Mouse (Mus musculus) E14TG2a.4 (cell line): ENCODE data around the gene Trmt11.
"Not testable (repeated sequence)": the region's sequence is repeated elsewhere in the genome, so short reads cannot be mapped to it uniquely, and the experiment has no call there.

Experiments
- H3K27me3 ChIP-seq: 2 replicates; pipeline ENCODE4 v1.6.1; 2014; ENCODE audit warnings: low read length, control low read depth; ENCODE audit not compliant: insufficient read depth
- H3K36me3 ChIP-seq: 2 replicates; pipeline ENCODE4 v1.6.1; 2014; ENCODE audit warnings: low read length, control low read depth; ENCODE audit not compliant: insufficient read depth
- H3K4me1 ChIP-seq: replicated peaks from 2 replicates; pipeline ENCODE4 v1.6.1; 2014; ENCODE audit warnings: low read depth, low read length, control low read depth
- H3K4me3 ChIP-seq: replicated peaks from 2 replicates; pipeline ENCODE4 v1.5.1; 2014; ENCODE audit warnings: mild to moderate bottlenecking, low read length
- H3K9me3 ChIP-seq: 2 replicates; pipeline ENCODE4 v1.6.1; 2014; ENCODE audit warnings: low read length, control low read depth
- CTCF ChIP-seq: conservative IDR thresholded peaks from 2 replicates; pipeline ENCODE4 v1.5.1; 2014; ENCODE audit warnings: low read length
- NANOG ChIP-seq: IDR thresholded peaks from 2 replicates; pipeline ENCODE4 v1.6.1; 2014; ENCODE audit warnings: borderline replicate concordance, low read length, mixed read lengths
- POU5F1 ChIP-seq: IDR thresholded peaks from 2 replicates; pipeline ENCODE4 v1.6.1; 2014; ENCODE audit warnings: low read length, borderline replicate concordance

Trmt11 gene

DNA sequence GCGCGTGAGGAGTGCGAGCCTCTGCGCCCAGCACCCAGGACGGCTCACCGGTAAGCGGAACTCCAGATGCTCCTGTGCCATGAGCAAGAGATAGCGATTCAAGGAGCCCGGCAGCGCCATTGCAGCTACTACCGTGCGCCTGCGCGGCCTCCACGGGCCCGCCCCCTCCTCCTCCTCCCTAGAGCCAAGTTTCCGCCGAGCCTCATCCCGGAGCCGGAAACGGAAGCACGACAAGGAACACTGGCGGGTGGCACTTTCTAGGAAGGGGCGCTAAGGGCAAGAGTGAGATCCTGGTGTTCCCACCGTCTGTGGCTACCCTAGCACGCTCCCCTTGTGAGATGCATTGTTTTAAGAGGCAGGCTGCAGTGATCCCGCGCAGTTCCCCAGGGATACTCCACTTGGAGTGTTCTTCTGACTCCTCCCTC, at the start of gene Trmt11:
Trmt11 (minus strand) TSS at position 208 of the 425 bp plus-strand sequence.
- Histone ChIP-seq H3K4me1 (peaks cover 25% of the 10 kb centered on the region), H3K36me3 (peaks cover 31% of the 10 kb centered on the region), H3K4me3 (peak within 1 kb of the TSS; percentile 90), H3K27me3 (no peaks in the 10 kb centered on the region), H3K9me3 (no peaks in the 10 kb centered on the region)
- TF ChIP-seq POU5F1 (no peak), NANOG (no peak), CTCF (no peak)

DNA sequence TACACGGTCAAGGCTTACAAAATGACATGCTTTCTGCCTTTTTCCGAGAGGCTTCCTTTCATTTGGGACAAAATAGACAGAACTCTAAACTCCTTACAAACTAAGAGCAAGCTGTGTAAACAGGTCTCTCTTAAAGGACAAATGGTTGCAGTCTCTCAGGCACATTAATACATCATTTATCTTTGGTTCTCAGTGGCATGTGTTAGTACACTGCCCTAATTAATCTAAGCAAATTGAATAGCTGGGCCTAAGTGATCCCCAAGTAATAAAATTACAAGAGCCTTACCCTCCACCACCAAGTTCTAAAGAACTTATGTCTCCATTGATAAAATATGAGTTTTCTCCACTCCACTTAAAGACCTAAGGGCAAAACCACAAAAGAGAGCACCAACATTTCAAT, 47.1 kb upstream of the Trmt11 start:
- Histone ChIP-seq H3K27me3 (no peaks in the 10 kb centered on the region), H3K9me3 (no peaks in the 10 kb centered on the region), H3K4me1 (no peaks in the 10 kb centered on the region), H3K4me3 (no peak overlapping the region), H3K36me3 (peaks cover 15% of the 10 kb centered on the region)
- TF ChIP-seq NANOG: no peak
- TF ChIP-seq POU5F1: no peak
- TF ChIP-seq CTCF: no peak

DNA sequence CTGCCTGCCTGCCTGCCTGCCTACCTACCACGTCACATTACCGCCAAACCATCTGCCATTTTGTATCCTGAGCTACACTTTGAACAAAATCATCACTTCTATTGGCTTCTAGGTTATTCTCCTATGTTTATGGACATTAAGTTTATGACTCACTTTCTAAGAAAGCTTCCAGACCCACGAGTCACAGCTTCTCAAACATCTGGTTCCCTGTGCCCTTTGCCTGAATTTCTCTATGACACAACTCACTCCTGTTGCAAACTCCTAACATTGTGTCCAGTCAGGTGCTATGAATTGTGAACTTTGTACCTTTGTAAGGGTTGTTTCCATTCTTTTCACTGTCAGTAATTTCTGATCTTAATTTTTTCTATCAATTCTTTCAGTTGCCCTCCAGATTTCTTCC, 37.7 kb upstream of the Trmt11 start:
- Histone ChIP-seq H3K4me1 (peaks cover 7% of the 10 kb centered on the region), H3K27me3 (no peaks in the 10 kb centered on the region), H3K9me3 (peaks cover 11% of the 10 kb centered on the region; the same call in 1 of the 2 replicates), H3K4me3 (no peak overlapping the region), H3K36me3 (no peaks in the 10 kb centered on the region)
- TF ChIP-seq CTCF (no peak), NANOG (no peak), POU5F1 (no peak)

DNA sequence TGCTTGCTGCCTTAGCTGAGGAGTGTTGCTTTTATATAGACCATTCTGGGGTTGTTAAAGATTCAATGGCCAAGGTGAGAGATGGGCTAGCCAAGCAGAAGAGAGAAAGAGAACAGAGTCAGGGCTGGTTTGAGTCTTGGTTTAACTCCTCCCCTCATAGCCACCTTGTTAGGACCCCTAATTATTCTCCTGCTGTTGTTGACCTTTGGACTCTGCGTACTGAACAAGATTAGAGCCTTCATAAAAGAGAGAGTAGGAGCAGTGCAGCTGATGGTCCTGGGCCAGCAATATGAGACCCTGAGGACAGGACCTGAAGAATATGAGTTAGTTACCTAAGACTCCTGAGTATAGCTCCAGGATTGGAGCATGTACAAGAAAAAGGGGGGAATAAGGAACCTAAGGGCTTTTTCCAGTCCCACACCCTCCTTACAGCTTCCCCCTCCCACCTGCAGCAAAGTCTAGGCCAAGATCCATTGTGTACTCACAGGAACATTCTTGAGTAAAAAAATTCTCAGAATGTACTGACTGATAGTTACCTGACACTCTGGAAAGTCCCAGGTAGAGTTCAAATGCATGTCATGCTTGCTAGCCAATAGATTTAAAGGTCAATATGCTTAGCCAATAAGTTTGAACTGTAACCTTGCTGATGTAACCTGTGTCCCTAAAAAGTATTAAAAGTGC, 36.1 kb upstream of the Trmt11 start:
- not testable (repeated sequence) for H3K36me3 ChIP-seq, H3K4me1 ChIP-seq, H3K4me3 ChIP-seq, H3K27me3 ChIP-seq
- peaks cover 27% of the 10 kb centered on the region for H3K9me3 ChIP-seq

DNA sequence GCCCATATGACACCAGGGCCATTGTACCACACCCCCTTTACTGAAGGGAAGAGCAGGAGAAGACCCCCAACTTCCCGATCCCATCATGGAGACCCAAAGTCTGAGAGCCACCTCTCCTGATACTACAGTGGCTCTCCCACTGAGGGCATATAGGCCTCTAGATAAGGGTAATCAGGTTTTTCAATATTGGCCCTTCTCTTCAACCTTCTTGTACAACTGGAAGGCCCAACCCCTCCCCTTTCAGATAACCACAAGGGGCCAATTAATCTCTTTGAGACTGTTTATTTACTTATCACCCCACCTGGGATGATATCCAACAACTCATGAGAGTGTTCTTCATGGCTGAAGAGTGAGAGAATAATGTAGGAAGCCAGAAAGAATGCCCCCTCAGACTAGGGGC, 32.2 kb upstream of the Trmt11 start:
- H3K4me1 ChIP-seq: no peaks in the 10 kb centered on the region
- H3K9me3 ChIP-seq: peaks cover 64% of the 10 kb centered on the region
- no peak for TF ChIP-seq NANOG
- no peaks in the 10 kb centered on the region for H3K36me3 ChIP-seq
- H3K27me3 ChIP-seq: no peaks in the 10 kb centered on the region
- no peak overlapping the region for H3K4me3 ChIP-seq

DNA sequence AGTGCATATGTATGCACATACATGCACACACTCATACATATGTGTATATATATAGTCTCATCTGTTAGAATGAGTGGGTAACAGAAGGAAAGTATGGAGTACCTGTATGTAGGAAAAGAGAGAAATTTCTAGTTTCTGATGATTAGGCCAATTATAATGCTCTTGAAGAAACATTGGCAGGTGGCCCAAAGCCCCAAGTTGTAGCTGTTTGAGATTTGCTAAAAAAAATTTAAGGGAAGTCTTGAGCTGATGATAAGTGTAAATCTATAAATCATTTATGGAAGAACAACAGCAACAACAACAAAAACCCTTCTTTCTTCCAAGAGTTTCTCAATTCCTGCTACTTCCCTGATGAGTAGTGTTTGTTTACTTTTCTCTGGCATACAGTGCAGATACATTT, 29.4 kb upstream of the Trmt11 start:
- Histone ChIP-seq H3K36me3 (no peaks in the 10 kb centered on the region), H3K9me3 (peaks cover 71% of the 10 kb centered on the region), H3K4me3 (no peak overlapping the region), H3K4me1 (peaks cover 18% of the 10 kb centered on the region), H3K27me3 (no peaks in the 10 kb centered on the region)
- no peak for TF ChIP-seq POU5F1
- TF ChIP-seq CTCF: no peak
- no peak for TF ChIP-seq NANOG

DNA sequence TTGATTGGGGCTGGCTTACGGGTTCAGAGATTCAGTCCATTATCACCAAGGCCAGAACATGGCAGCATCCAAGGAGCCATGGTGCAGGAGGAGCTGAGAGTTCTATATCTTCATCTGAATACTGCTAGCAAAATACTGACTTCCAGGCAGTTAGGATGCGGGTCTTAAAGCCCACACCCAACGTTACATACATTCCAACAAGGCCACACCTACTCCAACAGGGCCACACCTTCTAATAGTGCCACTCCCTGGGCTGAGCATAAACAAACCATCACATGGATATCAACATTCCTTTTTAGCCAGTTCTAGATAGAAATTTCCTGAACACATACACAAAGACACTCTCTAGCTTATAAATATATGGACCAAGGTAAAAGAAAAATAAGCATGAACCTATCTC, 29.0 kb upstream of the Trmt11 start, which contains the start of gene Hint3:
Hint3 (minus strand) TSS at position 120 of the 400 bp plus-strand sequence.
- peaks cover 19% of the 10 kb centered on the region for H3K4me1 ChIP-seq
- H3K36me3 ChIP-seq: no peaks in the 10 kb centered on the region
- H3K4me3 ChIP-seq: no peak within 1 kb of the TSS
- no peak for TF ChIP-seq NANOG
- no peak for TF ChIP-seq POU5F1
- no peak for TF ChIP-seq CTCF
- H3K9me3 ChIP-seq: peaks cover 71% of the 10 kb centered on the region
- no peaks in the 10 kb centered on the region for H3K27me3 ChIP-seq

DNA sequence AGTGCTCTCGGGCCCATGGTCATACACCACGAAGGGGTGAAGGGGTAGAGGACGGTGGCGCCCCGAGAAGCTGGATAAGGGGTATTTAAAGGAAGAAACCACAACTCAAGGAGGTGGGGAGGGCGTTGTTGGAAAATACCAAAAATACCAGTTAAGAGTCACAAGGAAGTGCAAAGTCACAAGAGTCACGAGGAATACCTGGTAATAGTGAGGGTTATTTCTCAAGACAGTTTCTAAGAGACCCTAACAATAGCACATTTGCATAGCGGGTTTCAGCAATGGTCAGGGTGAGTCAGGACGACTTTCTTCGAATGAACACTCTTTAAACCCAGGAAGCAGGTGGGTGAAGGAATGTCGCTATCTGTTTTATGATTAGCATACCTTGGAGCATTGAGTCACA, 27.9 kb upstream of the Trmt11 start:
- H3K4me3 ChIP-seq, H3K27me3 ChIP-seq, H3K36me3 ChIP-seq: not testable (repeated sequence)
- H3K9me3 ChIP-seq: peaks cover 62% of the 10 kb centered on the region
- peaks cover 30% of the 10 kb centered on the region for H3K4me1 ChIP-seq

DNA sequence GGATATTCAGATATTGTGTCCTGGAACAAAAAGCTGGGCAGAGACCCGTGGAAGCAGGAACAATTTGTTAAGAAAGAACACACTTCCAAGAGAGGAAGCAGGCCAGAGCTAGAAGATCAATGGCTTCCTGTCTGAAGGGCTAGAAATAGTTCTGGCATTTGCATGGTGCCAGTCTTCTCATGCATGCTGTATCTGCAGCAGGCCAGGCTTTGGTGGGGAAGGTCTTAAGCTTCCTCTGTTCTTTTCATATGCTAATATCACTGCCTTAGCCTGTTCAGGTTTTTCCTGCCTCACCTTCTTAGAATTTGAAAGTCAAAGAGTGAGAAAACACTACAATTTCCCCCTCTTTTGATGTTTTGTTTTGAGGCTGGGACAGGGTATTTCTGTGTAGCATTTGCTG, 27.0 kb upstream of the Trmt11 start:
- peaks cover 54% of the 10 kb centered on the region for H3K9me3 ChIP-seq
- H3K27me3 ChIP-seq: no peaks in the 10 kb centered on the region
- TF ChIP-seq POU5F1 (no peak; the same call in 1 of the 2 replicates), NANOG (no peak), CTCF (no peak)

DNA sequence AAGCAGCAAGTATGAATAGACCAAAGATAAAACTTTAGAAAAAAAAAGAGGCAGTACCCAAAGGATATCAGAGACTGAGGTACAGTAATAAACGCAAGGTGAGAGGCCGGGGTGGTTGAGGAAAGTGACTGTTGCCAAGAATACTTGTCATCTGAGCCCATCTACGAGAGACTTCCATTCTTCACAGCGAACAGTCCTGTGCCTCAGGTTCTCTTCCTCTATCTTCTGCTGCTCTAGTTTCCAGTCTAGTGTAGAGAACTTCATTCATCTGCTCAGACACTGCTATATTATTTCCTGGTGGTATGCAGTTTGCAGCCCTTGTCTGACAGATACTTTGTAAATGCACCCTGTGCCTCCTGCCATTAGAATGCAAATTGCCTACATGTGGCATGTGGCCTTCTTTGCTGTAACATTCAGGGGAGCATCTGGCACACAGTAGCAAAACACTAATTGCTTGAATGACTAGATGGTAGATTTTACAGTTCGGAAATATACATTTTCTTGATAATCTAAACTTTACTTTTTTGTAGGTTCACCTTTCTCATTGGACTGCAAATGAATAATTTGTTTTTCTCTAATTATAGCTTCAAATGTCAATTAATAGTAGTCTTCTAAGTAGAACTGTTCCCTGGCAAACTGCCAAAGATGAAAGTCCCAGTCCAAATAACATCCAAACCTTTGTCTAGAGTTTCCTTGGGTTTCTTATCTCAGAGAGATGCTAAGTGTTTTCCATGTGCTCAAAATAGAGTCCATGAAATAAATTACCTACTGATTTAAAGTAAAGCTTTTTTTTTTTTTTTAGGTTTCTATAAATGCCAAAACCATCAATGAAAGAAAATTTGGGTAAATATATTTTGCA, 23.8 kb upstream of the Trmt11 start:
- H3K9me3 ChIP-seq: peaks cover 24% of the 10 kb centered on the region
- TF ChIP-seq NANOG (no peak), CTCF (no peak), POU5F1 (no peak)
- H3K4me1 ChIP-seq: peaks cover 30% of the 10 kb centered on the region
- H3K4me3 ChIP-seq: no peak overlapping the region
- no peaks in the 10 kb centered on the region for H3K27me3 ChIP-seq
- H3K36me3 ChIP-seq: no peaks in the 10 kb centered on the region

More for the DNA sequence above, 27.0 kb upstream of the Trmt11 start:
- H3K4me3 ChIP-seq: no peak overlapping the region
- peaks cover 30% of the 10 kb centered on the region for H3K4me1 ChIP-seq
- H3K36me3 ChIP-seq: no peaks in the 10 kb centered on the region
